Mouse (Mus musculus) small intestine, adult 2 months (tissue): ENCODE measurements around the gene Trim25. TPM values are rescaled to one million over a fixed set of nuclear protein-coding genes. Genes with fewer than 3 reads are reported as not detected.
"Not testable (repeated sequence)": the region's sequence is repeated elsewhere in the genome, so short reads cannot be mapped to it uniquely, and the experiment has no call there.

Source experiments
- H3K27ac ChIP-seq: fragments of 200-500 bp; 2 replicates; pipeline ENCODE4 v1.5.1; 2012; ENCODE audit warnings: low read depth, low read length, control low read depth, inconsistent platforms; ENCODE audit not compliant: insufficient read depth
- H3K27me3 ChIP-seq: fragments of 200-500 bp; 2 replicates; pipeline ENCODE4 v1.6.1; 2012; ENCODE audit warnings: mild to moderate bottlenecking, moderate library complexity, low read length, inconsistent platforms; ENCODE audit not compliant: control insufficient read depth, insufficient read depth
- H3K36me3 ChIP-seq: fragments of 200-500 bp; 2 replicates; pipeline ENCODE4 v1.6.1; 2012; ENCODE audit warnings: mild to moderate bottlenecking, low read length, control low read depth, inconsistent platforms; ENCODE audit not compliant: control insufficient read depth, insufficient read depth
- H3K4me1 ChIP-seq: fragments of 200-500 bp; 2 replicates; pipeline ENCODE4 v1.6.1; 2012; ENCODE audit warnings: low read length, inconsistent platforms, mixed read lengths; ENCODE audit not compliant: control insufficient read depth, insufficient read depth, insufficient read length
- H3K4me3 ChIP-seq: fragments of 200-500 bp; 2 replicates; pipeline ENCODE4 v1.5.1; 2012; ENCODE audit warnings: low read depth, mild to moderate bottlenecking, control low read depth, inconsistent platforms, low read length, moderate library complexity
- CTCF ChIP-seq: fragments of 200-500 bp; IDR thresholded peaks from 2 replicates; pipeline ENCODE4 v1.5.1; 2012; ENCODE audit warnings: low read depth, mild to moderate bottlenecking, control low read depth, inconsistent platforms, low read length, moderate library complexity, mixed read lengths; ENCODE audit not compliant: insufficient replicate concordance, insufficient read length; ENCODE audit errors: extremely low read depth
- POLR2A ChIP-seq: fragments of 200-500 bp; IDR thresholded peaks from 2 replicates; pipeline ENCODE4 v1.6.1; 2012; ENCODE audit warnings: low read depth, mild to moderate bottlenecking, control low read depth, inconsistent platforms, low read length, moderate library complexity
- WGBS: fragments of 180-500 bp; shearing (Covaris S2); methylation state at CpG from one replicate; pipeline ENCODE4 v1.1.7; 2018; 5-methylcytosine and 5-hydroxymethylcytosine counted together
- polyA plus RNA-seq: library from polyadenylated mRNA; depleted of rRNA; stranded (reverse); fragments of >200 nt; gene quantifications from 2 replicates; pipeline ENCODE4 v1.2.3, GENCODE M21; 2012

Gene Trim25
- polyA plus RNA-seq, 1 experiment: 129 TPM

DNA sequence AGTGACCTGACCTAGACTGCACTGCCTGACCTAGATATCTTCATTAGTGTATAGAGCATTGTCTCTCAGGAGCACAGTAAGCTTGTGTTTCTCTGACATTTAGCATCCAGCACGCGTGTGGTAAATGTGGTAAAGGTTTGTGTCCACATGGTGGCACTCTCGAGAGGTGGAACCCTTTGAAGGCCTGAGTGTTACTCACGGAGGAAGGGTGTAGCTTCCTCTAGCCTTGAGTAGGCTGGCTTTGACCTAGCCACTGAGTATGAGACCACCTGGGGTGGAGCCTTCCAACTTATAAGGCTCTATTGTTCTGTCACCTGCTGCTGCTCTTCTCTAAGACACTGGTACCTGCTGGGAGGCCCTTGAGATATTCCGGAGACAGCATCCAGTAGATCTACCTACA, 5.6 kb upstream of the Trim25 start:
- 21% methylated on average over 5 of the region's 5 CpGs for WGBS
- Histone ChIP-seq H3K4me3 (no peak overlapping the region), H3K27ac (no peak overlapping the region), H3K27me3 (no peaks in the 10 kb centered on the region), H3K4me1 (peaks cover 6% of the 10 kb centered on the region), H3K36me3 (peaks cover 5% of the 10 kb centered on the region)
- TF ChIP-seq POLR2A (no peak), CTCF (peak; percentile 62; the same call in 1 of the 2 replicates)

DNA sequence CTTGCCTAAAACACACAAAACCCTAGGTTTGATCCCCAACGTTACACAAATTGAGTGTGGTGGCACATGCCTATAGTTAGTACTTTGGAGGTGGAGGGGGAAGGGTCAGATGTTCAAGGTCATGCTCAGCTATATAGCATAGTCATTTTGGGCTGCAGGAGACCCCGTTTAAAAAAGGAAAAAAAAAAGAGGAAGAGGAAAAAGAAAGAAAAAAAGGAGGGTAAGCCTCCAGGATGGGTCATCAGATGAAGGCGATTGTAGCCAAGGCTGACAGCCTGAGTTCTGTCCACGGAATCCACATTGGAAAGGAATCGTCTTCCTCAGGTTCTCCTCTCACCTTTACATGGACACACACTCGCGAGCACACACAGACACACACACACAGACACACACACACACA, 4.7 kb upstream of the Trim25 start:
- 89% methylated on average over 7 of the region's 7 CpGs for WGBS
- no peak overlapping the region for H3K4me3 ChIP-seq
- H3K27ac ChIP-seq: no peak overlapping the region
- TF ChIP-seq CTCF (no peak), POLR2A (no peak)
- H3K4me1 ChIP-seq: peaks cover 8% of the 10 kb centered on the region
- H3K27me3 ChIP-seq: no peaks in the 10 kb centered on the region
- H3K36me3 ChIP-seq: peaks cover 5% of the 10 kb centered on the region

DNA sequence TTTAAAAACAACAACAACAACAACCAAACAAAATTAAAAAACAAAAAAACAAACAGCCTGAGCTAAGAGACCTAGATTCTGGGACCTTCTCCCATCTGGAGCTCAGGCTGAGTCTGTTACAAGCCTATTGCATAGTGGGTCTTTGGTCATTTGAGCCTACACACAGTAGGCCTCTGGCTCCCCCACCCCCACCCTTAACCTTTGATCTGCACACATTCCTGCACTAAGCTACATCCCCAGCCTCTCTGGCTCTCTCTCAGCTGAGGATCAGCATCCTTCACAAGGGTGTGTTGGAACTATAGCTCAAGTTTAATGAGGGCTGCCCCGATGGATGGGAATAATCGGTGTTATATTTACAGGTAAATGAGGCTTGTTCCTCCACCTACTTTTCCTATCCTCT, 3.6 kb upstream of the Trim25 start:
- 55% methylated on average over 2 of the region's 2 CpGs for WGBS
- no peaks in the 10 kb centered on the region for H3K27me3 ChIP-seq
- peak overlapping the region; percentile 64 for H3K27ac ChIP-seq
- TF ChIP-seq CTCF: no peak
- TF ChIP-seq POLR2A: no peak
- peaks cover 5% of the 10 kb centered on the region for H3K36me3 ChIP-seq
- peaks cover 7% of the 10 kb centered on the region; the same call in 1 of the 2 replicates for H3K4me1 ChIP-seq
- no peak overlapping the region for H3K4me3 ChIP-seq

DNA sequence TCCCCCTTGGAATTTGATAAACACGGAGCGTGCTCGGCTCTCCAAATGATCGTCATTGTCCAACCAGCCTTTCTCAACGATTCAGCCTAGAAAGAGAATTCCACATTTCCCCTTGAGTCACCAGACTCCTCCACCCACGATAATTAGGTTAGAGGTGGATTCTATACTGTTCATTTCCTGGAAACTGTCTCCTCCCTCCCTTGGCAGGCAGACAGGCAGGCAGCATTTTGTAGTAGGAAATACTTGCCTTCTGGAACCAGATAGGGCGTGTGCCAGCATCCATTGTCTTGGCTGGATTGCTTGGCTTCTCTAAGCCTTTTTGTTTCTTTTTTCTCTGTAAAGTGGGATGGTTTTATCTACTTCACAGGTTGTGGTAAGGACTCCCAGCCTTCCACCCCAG, 2.7 kb upstream of the Trim25 start:
- H3K27me3 ChIP-seq: no peaks in the 10 kb centered on the region
- H3K36me3 ChIP-seq: peaks cover 1% of the 10 kb centered on the region; the same call in 1 of the 2 replicates
- TF ChIP-seq POLR2A (no peak), CTCF (no peak)
- peaks cover 13% of the 10 kb centered on the region for H3K4me1 ChIP-seq
- WGBS: 20% methylated on average over 7 of the region's 7 CpGs
- H3K27ac ChIP-seq: peak overlapping the region; percentile 64
- no peak overlapping the region for H3K4me3 ChIP-seq

DNA sequence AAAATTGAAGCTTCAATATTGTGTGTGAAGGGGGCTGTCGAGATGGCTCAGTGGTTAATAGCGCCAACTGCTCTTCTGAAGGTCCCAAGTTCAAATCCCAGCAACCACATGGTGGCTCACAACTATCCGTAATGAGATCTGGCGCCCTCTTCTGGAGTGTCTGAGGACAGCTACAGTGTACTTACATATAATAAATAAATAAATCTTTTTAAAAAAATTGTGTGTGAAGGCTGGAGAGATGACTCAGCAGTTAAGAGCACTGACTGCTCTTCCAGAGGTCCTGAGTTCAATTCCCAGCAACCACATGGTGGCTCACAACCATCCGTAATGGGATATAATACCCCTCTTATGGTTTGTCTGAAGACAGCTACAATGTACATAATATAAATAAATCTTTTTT, 1.8 kb upstream of the Trim25 start:
- H3K27me3 ChIP-seq, H3K4me3 ChIP-seq, H3K27ac ChIP-seq, H3K36me3 ChIP-seq: not testable (repeated sequence)
- 72% methylated on average over 5 of the region's 5 CpGs for WGBS
- H3K4me1 ChIP-seq: peaks cover 19% of the 10 kb centered on the region
- TF ChIP-seq CTCF: peak; percentile 8; the same call in 1 of the 2 replicates

DNA sequence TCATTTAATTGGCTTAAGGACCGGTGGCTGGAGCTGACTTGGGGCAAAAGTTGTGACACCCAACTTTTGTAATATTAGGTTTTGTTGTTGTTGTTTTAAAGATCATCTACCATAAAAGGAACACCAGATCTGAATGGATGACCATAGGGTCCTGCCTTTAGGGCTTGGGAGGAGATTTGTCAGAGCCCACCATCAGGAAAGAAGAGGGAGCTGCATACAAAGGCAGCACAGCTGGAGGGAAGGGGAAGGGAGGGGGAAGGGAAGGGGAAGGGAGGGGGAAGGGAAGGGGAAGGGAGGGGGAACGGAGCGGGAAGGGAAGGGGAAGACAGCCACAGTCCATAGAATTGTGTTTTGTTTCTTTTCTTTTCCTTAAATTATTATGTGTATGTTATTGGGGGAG, 770 bp upstream of the Trim25 start:
- H3K4me3 ChIP-seq: no peak overlapping the region
- peaks cover 28% of the 10 kb centered on the region for H3K4me1 ChIP-seq
- H3K36me3 ChIP-seq: peaks cover 1% of the 10 kb centered on the region; the same call in 1 of the 2 replicates
- H3K27ac ChIP-seq: no peak overlapping the region
- WGBS: 50% methylated on average over 3 of the region's 3 CpGs
- no peaks in the 10 kb centered on the region for H3K27me3 ChIP-seq
- TF ChIP-seq CTCF (no peak), POLR2A (no peak)

DNA sequence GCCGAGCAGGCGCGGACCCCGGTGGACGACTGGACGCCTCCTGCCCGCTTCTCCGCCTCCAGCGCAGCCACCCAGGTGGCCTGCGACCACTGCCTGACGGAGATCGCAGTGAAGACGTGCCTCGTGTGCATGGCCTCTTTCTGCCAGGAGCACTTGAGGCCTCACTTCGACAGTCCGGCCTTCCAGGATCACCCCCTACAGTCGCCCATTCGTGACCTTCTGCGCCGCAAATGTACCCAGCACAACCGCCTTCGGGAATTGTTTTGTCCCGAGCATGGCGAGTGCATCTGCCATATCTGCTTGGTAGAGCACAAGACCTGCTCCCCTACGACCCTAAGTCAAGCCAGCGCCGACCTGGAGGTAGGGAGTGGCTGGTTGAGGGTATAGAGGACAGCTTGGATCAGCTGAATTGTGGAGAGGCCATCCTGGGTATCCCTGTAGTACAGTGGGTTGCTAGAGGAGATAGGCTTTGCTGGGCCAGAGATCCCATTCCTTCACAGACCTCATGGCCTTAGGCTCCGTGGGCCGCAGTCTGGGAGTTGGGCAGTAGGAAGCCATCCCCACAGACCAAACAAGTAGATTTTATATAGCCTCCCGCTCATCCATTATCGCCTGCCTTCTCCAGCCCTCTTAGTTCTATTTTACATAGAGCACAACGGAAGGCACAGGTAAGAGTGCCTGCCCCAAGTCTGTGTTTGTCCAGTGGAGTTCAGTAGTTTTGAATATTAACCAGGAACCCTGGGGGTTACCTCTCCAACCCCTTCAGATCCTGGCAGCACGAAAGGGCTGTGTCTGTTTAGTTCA, 749 bp downstream of the Trim25 start:
- Histone ChIP-seq H3K27ac (peak overlapping the region; percentile 83), H3K4me3 (peak overlapping the region; percentile 85), H3K4me1 (peaks cover 33% of the 10 kb centered on the region), H3K27me3 (no peaks in the 10 kb centered on the region), H3K36me3 (peaks cover 6% of the 10 kb centered on the region)
- TF ChIP-seq CTCF (no peak), POLR2A (no peak)
- WGBS: 3% methylated on average over 33 of the region's 33 CpGs

DNA sequence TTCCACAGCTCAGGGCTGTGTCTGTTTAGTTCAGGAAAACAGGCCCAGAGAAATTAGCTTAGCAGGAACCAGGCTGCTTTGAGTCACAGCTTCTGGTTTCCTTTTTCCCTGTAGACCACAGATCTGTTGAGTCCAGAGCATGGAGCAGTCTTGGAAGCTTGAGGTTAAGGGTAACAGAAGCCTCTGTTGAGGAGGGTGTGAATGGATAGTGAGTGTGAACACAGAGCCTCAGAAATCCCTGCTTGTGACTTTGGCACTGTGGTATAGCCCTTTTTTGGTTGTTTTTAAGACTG, 1.3 kb downstream of the Trim25 start:
- no peak for TF ChIP-seq POLR2A
- Histone ChIP-seq H3K27ac (peak overlapping the region; percentile 83), H3K27me3 (no peaks in the 10 kb centered on the region), H3K4me1 (peaks cover 33% of the 10 kb centered on the region), H3K36me3 (peaks cover 10% of the 10 kb centered on the region), H3K4me3 (peak overlapping the region; percentile 85)
